Mouse (Mus musculus) G1E (cell line): Measurements from ENCODE around the gene Ism1.

Experiments
- CTCF ChIP-seq: IDR thresholded peaks from 2 replicates; pipeline ENCODE4 v1.5.1; 2012; ENCODE audit warnings: low read depth, low read length, inconsistent platforms, mixed read lengths
- GATA1 ChIP-seq: IDR thresholded peaks from 2 replicates; pipeline ENCODE4 v1.6.1; 2012; ENCODE audit warnings: borderline replicate concordance, low read length, inconsistent platforms, mixed read lengths
- POLR2AphosphoS5 ChIP-seq: IDR thresholded peaks from 2 replicates; pipeline ENCODE4 v1.6.1; 2012; ENCODE audit warnings: low read depth, low read length, inconsistent platforms; ENCODE audit not compliant: insufficient replicate concordance
- TAL1 ChIP-seq: conservative IDR thresholded peaks from 2 replicates; pipeline ENCODE4 v1.6.1; 2012; ENCODE audit warnings: low read depth, low read length, inconsistent platforms, mixed read lengths

- TF ChIP-seq CTCF (no peak), GATA1 (no peak), TAL1 (no peak), POLR2AphosphoS5 (no peak)
These were observed 105.4 kb downstream of the Ism1 start for GRCm38 (mm10) chr2:139783318-139783850.
